ENCODE assay signal across 25 mouse cellular contexts in the genomic region with DNA sequence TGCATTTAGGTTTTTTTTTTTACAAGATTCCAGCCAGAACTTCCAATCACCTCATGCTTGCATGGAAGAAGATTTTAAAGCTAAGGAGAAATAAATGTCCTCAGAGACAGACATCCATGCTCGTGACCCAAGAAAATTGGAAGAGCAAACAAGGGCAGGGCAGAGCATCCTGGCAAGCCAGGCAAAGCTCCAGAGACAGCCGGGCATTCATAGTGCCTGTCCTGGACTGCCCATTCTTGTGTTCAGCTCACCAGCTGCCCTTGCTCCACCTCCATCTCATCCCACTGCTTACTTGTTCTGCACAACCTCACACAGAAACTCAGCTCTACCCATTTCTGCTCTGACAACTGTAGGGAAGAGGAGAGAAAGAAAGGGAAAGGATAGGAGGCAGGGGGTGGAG.
DNase-seq lines count a peak whose midpoint lies in the region; ATAC-seq and TF ChIP-seq lines count a peak whose summit lies in the region.
"Had no signal": no experiment of that assay in that cellular context is flagged by ENCODE, and none has a peak within 500 bp of the region (broad histone marks: within the 10 kb centered on the region; RNA-seq: fewer than 3 reads in every experiment).

No protein-coding gene starts in this region.

- ATAC-seq in frontal cortex, adult (ENCODE audit: low TSS enrichment), result peak; percentile 18; the same call in 1 of the 2 replicates
- no peak for ATAC-seq in kidney, embryonic 15.5 days (replicated peaks; ENCODE audit: low FRiP score)
- ATAC-seq: CD4-positive, CD25-positive, alpha-beta regulatory T cell, adult 4 months; forebrain, embryonic 14.5 days; forebrain, postnatal 0 days; hindbrain, postnatal 0 days; inflammation-experienced regulatory T-cells, adult 6 months had no signal

- no peak overlapping the region for H3K9ac ChIP-seq in kidney, embryonic 15.5 days
- H3K9ac ChIP-seq: embryonic facial prominence, embryonic 12.5 days; embryonic facial prominence, embryonic 15.5 days; forebrain, postnatal 0 days; heart, embryonic 13.5 days; hindbrain, embryonic 14.5 days had no signal

- no peak overlapping the region for H3K4me3 ChIP-seq in cortical plate, adult 2 months (ENCODE audit: insufficient read depth, low read length)
- no peak overlapping the region for H3K4me3 ChIP-seq in kidney, embryonic 15.5 days (replicated peaks)
- H3K4me3 ChIP-seq: embryonic facial prominence, embryonic 12.5 days; embryonic facial prominence, embryonic 15.5 days; heart, adult 2 months; heart, embryonic 10.5 days; heart, embryonic 13.5 days had no signal

- DNase-seq in frontal cortex, postnatal 36 days (ENCODE audit: low spot score in 2 of 2), result no peak
- peak; percentile 29 for DNase-seq in left cerebral cortex, postnatal 4 days
- no peak for DNase-seq in left cerebral cortex, adult 8-10 months (ENCODE audit: low spot score in 2 of 2)
- DNase-seq: adrenal gland, adult 2 months; adrenal gland, postnatal 14 days; cerebellum, adult 11-12 months; cerebellum, adult 9-11 months; forebrain, postnatal 0 days; gastrocnemius, postnatal 10 days; gastrocnemius, postnatal 36 days; heart, adult 2 months; heart, postnatal 14 days; heart, postnatal 4 days had no signal

- TF ChIP-seq CTCF in cortical plate, adult 2 months (IDR thresholded peaks at IDR 0.05; ENCODE audit: extremely low read depth, insufficient read depth, low read length), result no peak

- no peak overlapping the region for H3K4me2 ChIP-seq in kidney, embryonic 15.5 days
- H3K4me2 ChIP-seq: embryonic facial prominence, embryonic 12.5 days; embryonic facial prominence, embryonic 15.5 days; heart, embryonic 13.5 days; hindbrain, embryonic 14.5 days had no signal

- peaks cover 10% of the 10 kb centered on the region for H3K4me1 ChIP-seq in cortical plate, adult 2 months (ENCODE audit: control insufficient read depth, insufficient read depth, low read length)
- H3K4me1 ChIP-seq in kidney, embryonic 15.5 days, result no peaks in the 10 kb centered on the region
- H3K4me1 ChIP-seq: embryonic facial prominence, embryonic 12.5 days; embryonic facial prominence, embryonic 15.5 days; heart, embryonic 10.5 days; heart, embryonic 13.5 days had no signal

- no peak for TF ChIP-seq POLR2A in cortical plate, adult 2 months (IDR thresholded peaks at IDR 0.05; ENCODE audit: extremely low read depth, insufficient read depth, low read length)

- H3K9me3 ChIP-seq in kidney, embryonic 15.5 days (replicated peaks), result no peaks in the 10 kb centered on the region
- H3K9me3 ChIP-seq: embryonic facial prominence, embryonic 12.5 days; embryonic facial prominence, embryonic 15.5 days; heart, embryonic 10.5 days; heart, embryonic 13.5 days had no signal

- intact Hi-C loops in left cerebral cortex, postnatal 4 days (cut with DNase I), result no loop called here

- 71% methylated on average over 2 of the region's 2 CpGs for WGBS in kidney, embryonic 15.5 days

- H3K27me3 ChIP-seq in kidney, embryonic 15.5 days, result 0 out of 2 replicates have a peak, but pooled peaks cover 4% of the 10 kb centered on the region
- H3K27me3 ChIP-seq: embryonic facial prominence, embryonic 12.5 days; embryonic facial prominence, embryonic 15.5 days; heart, embryonic 13.5 days had no signal

- H3K36me3 ChIP-seq in kidney, embryonic 15.5 days, result no peaks in the 10 kb centered on the region
- H3K36me3 ChIP-seq: embryonic facial prominence, embryonic 12.5 days; embryonic facial prominence, embryonic 15.5 days; heart, embryonic 10.5 days; heart, embryonic 13.5 days had no signal

- H3K27ac ChIP-seq in cortical plate, adult 2 months (ENCODE audit: insufficient read depth, low read length), result peak overlapping the region; percentile 57
- H3K27ac ChIP-seq in kidney, embryonic 15.5 days, result no peak overlapping the region
- H3K27ac ChIP-seq: embryonic facial prominence, embryonic 12.5 days; embryonic facial prominence, embryonic 15.5 days; heart, adult 2 months; heart, embryonic 10.5 days; heart, embryonic 13.5 days; hindbrain, embryonic 14.5 days; hindbrain, postnatal 0 days had no signal
